Mouse (Mus musculus): ENCODE results near the gene Map1s.

Map1s gene

GRCm38 (mm10) chr8:70941478-70941877 lies 35.7 kb downstream of the Map1s start:
- DNase-seq (ENCODE audit: low read depth, low spot score): peak; percentile 54

GRCm38 (mm10) chr8:70943187-70943586 lies 37.5 kb downstream of the Map1s start:
- no peak for DNase-seq (ENCODE audit: low read depth, low spot score)

- DNase-seq (ENCODE audit: low read depth, low spot score): no peak
Observed at GRCm38 (mm10) chr8:70949847-70950246, 44.1 kb downstream of the Map1s start.

GRCm38 (mm10) chr8:70960703-70961472 lies 55.2 kb downstream of the Map1s start:
- no peak for DNase-seq (ENCODE audit: low read depth, low spot score)

GRCm38 (mm10) chr8:70964159-70964558 lies 58.4 kb downstream of the Map1s start:
- DNase-seq (ENCODE audit: low read depth, low spot score): peak; percentile 53

- no peak for DNase-seq (ENCODE audit: low read depth, low spot score)
Observed at GRCm38 (mm10) chr8:70964861-70965260, 59.1 kb downstream of the Map1s start.
